Mouse (Mus musculus) limb, embryonic 12.5 days (tissue): ENCODE results near the gene Bcat1. TPM values are rescaled to one million over a fixed set of nuclear protein-coding genes. Genes with fewer than 3 reads are reported as not detected.
"Not testable (repeated sequence)": the region's sequence is repeated elsewhere in the genome, so short reads cannot be mapped to it uniquely, and the experiment has no call there.

Source experiments
- ATAC-seq: fragments of 200-750 bp; cut with Nextera tagmentation; 2 replicates; pipeline ENCODE4 v1.8.0; 2017; ENCODE audit warnings: low read depth, moderate TSS enrichment; ENCODE audit not compliant: insufficient number of reproducible peaks, insufficient read depth, low FRiP score, low TSS enrichment
- H3K27ac ChIP-seq: fragments of 300-500 bp; sonication (generic); 2 replicates; pipeline ENCODE4 v1.5.1; 2016; ENCODE audit warnings: mild to moderate bottlenecking, moderate library complexity
- H3K27me3 ChIP-seq: fragments of 300-500 bp; sonication (generic); 2 replicates; pipeline ENCODE4 v1.6.1; 2016; ENCODE audit warnings: mild to moderate bottlenecking, moderate library complexity
- H3K36me3 ChIP-seq: fragments of 300-500 bp; sonication (generic); 2 replicates; pipeline ENCODE4 v1.6.1; 2016; ENCODE audit warnings: mild to moderate bottlenecking, moderate library complexity
- H3K4me1 ChIP-seq: fragments of 300-500 bp; sonication (generic); replicated peaks from 2 replicates; pipeline ENCODE4 v1.6.1; 2016
- H3K4me2 ChIP-seq: fragments of 300-500 bp; sonication (generic); 2 replicates; pipeline ENCODE4 v1.6.1; 2016; ENCODE audit warnings: mild to moderate bottlenecking, moderate library complexity
- H3K4me3 ChIP-seq: fragments of 300-500 bp; sonication (generic); replicated peaks from 2 replicates; pipeline ENCODE4 v1.5.1; 2016; ENCODE audit warnings: mild to moderate bottlenecking
- H3K9ac ChIP-seq: fragments of 300-500 bp; sonication (generic); replicated peaks from 2 replicates; pipeline ENCODE4 v1.6.1; 2016; ENCODE audit warnings: mild to moderate bottlenecking, moderate library complexity
- H3K9me3 ChIP-seq: fragments of 300-500 bp; sonication (generic); 2 replicates; pipeline ENCODE4 v1.6.1; 2016; ENCODE audit warnings: mild to moderate bottlenecking, moderate library complexity
- WGBS: fragments of 180-500 bp; shearing (Covaris S2); methylation state at CpG from one replicate; pipeline ENCODE4 v1.1.7; 2016; 5-methylcytosine and 5-hydroxymethylcytosine counted together
- polyA plus RNA-seq: library from polyadenylated mRNA; unstranded; fragments of >200 nt; fragmentation: Nextera tagmentation; extraction: Ambion mirVana; gene quantifications from 2 replicates; pipeline ENCODE4 v1.2.1, GENCODE M21; 2016

Gene Bcat1
- polyA plus RNA-seq, 1 experiment from 2014 or later, result 41.7 TPM

DNA sequence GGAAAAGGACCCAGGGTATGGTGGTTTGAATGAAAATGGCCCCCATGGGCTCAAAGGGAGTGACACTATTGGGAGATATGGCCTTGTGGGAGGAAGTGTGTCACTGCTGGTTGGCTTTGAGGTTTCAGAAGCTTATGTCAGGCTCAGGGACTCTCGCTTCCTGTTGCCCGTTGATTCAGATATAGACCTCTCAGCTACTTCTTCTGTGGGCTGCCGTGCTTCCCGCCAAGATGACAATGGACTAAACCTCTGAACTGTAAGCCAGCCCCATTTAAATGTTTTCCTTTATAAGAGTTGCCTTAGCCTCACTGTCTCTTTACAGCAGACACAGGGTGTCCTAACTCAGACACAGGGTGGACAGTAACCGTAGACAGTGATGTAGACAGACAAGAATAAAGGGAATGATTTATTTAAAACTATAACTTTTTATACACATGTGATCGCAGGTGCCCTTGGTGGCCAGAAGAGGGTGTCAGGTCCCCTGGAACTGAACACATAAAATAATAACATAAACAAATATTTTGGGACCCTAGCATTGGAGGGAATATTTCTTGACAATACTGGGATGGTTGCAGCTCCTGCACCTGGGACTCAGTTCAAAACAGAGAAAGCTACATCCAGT lies 39.6 kb upstream of the Bcat1 start, which contains the start of gene Lrmp:
Gene Lrmp (plus strand): TSS at position 178 of the 622 bp plus-strand sequence.
- Histone ChIP-seq H3K4me2 (peak within 1 kb of the TSS; percentile 19; the same call in 1 of the 2 replicates), H3K36me3 (no peaks in the 10 kb centered on the region), H3K9me3 (no peaks in the 10 kb centered on the region), H3K4me1 (peaks cover 10% of the 10 kb centered on the region), H3K9ac (peak within 1 kb of the TSS; percentile 35; the same call in 1 of the 2 replicates), H3K27me3 (no peaks in the 10 kb centered on the region; the same call in 1 of the 2 replicates), H3K27ac (peak within 1 kb of the TSS; percentile 71), H3K4me3 (no peak within 1 kb of the TSS)
- 70% methylated on average over 6 of the region's 6 CpGs for WGBS
- no peak for ATAC-seq

- Histone ChIP-seq H3K36me3 (no peaks in the 10 kb centered on the region), H3K4me3 (no peak overlapping the region), H3K9me3 (no peaks in the 10 kb centered on the region), H3K27me3 (no peaks in the 10 kb centered on the region), H3K9ac (no peak overlapping the region), H3K27ac (no peak overlapping the region), H3K4me2 (no peak overlapping the region), H3K4me1 (peaks cover 10% of the 10 kb centered on the region)
- 75% methylated on average over 2 of the region's 2 CpGs for WGBS
- no peak for ATAC-seq
These were observed 38.6 kb upstream of the Bcat1 start for GRCm38 (mm10) chr6:145114561-145114960.

DNA sequence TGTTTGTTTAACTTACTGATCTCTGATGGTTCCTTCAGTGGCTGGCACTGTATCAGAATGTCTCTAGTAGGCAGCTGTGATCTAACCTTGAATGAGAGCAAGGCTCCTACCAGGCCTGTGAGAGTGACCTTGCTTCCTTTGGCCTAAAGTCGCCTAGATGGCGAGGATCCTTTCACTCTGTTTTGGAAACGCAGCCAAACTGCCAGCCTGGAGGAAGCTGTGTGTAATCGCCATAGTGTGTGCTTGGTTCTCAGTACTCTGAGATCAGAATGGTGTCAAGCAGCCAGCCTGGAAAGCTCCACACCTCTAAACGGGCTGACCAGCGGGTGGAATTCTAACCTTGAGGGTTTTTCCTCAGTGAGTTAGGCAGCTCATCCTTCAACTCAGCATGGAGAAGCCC lies 36.9 kb upstream of the Bcat1 start:
- Histone ChIP-seq H3K4me1 (peaks cover 10% of the 10 kb centered on the region), H3K9me3 (no peaks in the 10 kb centered on the region), H3K4me3 (no peak overlapping the region), H3K36me3 (no peaks in the 10 kb centered on the region), H3K27ac (no peak overlapping the region), H3K4me2 (no peak overlapping the region), H3K9ac (no peak overlapping the region), H3K27me3 (no peaks in the 10 kb centered on the region)
- ATAC-seq, result no peak
- 60% methylated on average over 6 of the region's 6 CpGs for WGBS

DNA sequence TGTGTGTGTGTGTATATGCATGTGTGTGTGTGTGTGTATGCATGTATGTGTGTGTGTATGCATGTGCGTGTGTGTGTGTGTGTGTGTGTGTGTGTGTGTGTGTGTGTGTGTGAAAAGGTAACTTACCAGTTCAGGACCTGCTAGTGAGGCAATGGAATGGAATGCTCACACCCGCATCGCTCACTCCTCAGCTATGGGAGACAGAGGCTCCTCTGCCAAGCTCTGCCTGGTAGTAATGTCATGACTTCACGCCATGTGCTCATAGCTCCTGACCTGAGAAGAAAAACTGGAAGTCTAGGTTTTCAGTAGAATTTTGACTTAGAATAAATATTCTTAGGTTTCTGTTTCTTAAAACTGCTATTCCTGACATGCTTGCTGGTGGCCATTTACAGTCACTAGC lies 34.8 kb upstream of the Bcat1 start:
- H3K4me1 ChIP-seq, result no peaks in the 10 kb centered on the region
- WGBS, result 89% methylated on average over 4 of the region's 4 CpGs
- ATAC-seq, result no peak
- no peak overlapping the region for H3K4me2 ChIP-seq
- H3K27ac ChIP-seq, result no peak overlapping the region
- H3K9ac ChIP-seq, result no peak overlapping the region
- no peaks in the 10 kb centered on the region for H3K27me3 ChIP-seq
- no peak overlapping the region for H3K4me3 ChIP-seq
- no peaks in the 10 kb centered on the region for H3K9me3 ChIP-seq
- no peaks in the 10 kb centered on the region for H3K36me3 ChIP-seq

GRCm38 (mm10) chr6:145106163-145106842 lies 30.3 kb upstream of the Bcat1 start:
- no peak overlapping the region for H3K4me3 ChIP-seq
- H3K4me2 ChIP-seq, result no peak overlapping the region
- no peaks in the 10 kb centered on the region for H3K36me3 ChIP-seq
- WGBS, result 86% methylated on average over 5 of the region's 6 CpGs
- no peak for ATAC-seq
- no peak overlapping the region for H3K27ac ChIP-seq
- no peaks in the 10 kb centered on the region; the same call in 1 of the 2 replicates for H3K4me1 ChIP-seq
- no peaks in the 10 kb centered on the region for H3K9me3 ChIP-seq
- no peak overlapping the region for H3K9ac ChIP-seq
- H3K27me3 ChIP-seq, result no peaks in the 10 kb centered on the region

GRCm38 (mm10) chr6:145105439-145105838 lies 29.5 kb upstream of the Bcat1 start:
- H3K9me3 ChIP-seq, result no peaks in the 10 kb centered on the region
- WGBS, result 94% methylated on average over 10 of the region's 10 CpGs
- H3K27ac ChIP-seq, result no peak overlapping the region
- H3K4me3 ChIP-seq, result no peak overlapping the region
- H3K4me1 ChIP-seq, result no peaks in the 10 kb centered on the region; the same call in 1 of the 2 replicates
- no peak overlapping the region for H3K9ac ChIP-seq
- no peaks in the 10 kb centered on the region for H3K36me3 ChIP-seq
- no peak for ATAC-seq
- no peaks in the 10 kb centered on the region for H3K27me3 ChIP-seq
- no peak overlapping the region for H3K4me2 ChIP-seq

DNA sequence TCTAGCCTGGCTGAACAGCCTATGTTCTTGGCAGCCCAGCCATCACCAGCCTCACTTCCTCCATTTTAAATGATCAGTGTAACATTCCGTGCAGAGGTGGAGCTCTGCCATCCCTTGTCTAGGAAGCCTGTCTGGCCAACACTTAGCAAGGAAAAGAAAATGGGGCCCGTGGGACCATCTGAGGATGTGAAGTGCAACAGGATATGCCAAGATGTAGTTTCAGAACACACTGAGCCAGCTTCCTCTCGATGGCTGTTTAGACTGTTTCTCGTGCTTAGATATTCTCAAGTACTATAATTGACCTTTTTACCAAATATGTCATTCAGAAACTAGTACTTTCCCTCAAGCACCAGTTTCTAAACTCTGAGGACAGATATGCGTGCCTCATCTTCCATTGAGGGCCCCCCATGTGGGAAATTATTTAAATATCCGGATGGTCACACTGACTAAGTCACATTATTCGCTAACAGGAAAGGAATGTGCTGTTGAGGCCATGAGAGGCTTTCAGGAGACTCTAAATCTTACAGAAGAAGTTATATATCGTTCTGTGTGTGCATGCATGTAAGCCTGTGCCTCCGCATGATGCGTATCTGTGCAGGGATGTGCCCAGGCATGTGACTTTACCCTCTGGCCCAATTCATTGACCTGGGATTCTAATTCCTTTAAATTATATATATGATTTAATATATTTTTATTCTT lies 28.4 kb upstream of the Bcat1 start:
- no peaks in the 10 kb centered on the region for H3K9me3 ChIP-seq
- no peak overlapping the region for H3K4me2 ChIP-seq
- 76% methylated on average over 10 of the region's 10 CpGs for WGBS
- no peaks in the 10 kb centered on the region for H3K27me3 ChIP-seq
- H3K4me3 ChIP-seq, result no peak overlapping the region
- no peaks in the 10 kb centered on the region for H3K36me3 ChIP-seq
- ATAC-seq, result 0 out of 2 replicates have a peak, but pooled peaks have one; percentile 15
- H3K27ac ChIP-seq, result peak overlapping the region; percentile 36; the same call in 1 of the 2 replicates
- no peaks in the 10 kb centered on the region; the same call in 1 of the 2 replicates for H3K4me1 ChIP-seq
- no peak overlapping the region for H3K9ac ChIP-seq

DNA sequence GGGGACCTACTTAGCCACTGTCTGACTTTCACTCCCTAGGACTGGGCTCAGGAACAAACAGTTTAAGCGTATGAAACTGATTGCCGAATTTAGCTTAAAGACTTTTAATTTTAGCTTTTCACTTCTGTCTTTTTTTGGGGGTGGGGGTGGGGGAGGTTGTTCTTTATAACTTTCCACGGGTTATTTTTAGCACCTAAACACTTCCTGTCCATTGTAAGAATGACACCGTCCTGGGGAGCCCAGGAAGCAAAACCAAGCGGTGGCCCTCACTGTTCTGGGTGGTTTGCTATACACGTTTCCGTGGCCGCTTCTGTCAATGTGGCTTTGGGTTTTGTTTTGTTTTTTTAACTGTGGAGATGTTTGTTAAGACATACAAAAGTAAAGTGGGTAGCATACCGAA lies 24.9 kb upstream of the Bcat1 start:
- no peak overlapping the region for H3K4me2 ChIP-seq
- no peaks in the 10 kb centered on the region for H3K36me3 ChIP-seq
- no peak overlapping the region for H3K4me3 ChIP-seq
- no peaks in the 10 kb centered on the region for H3K27me3 ChIP-seq
- no peak overlapping the region for H3K27ac ChIP-seq
- H3K4me1 ChIP-seq, result no peaks in the 10 kb centered on the region; the same call in 1 of the 2 replicates
- H3K9me3 ChIP-seq, result no peaks in the 10 kb centered on the region
- H3K9ac ChIP-seq, result no peak overlapping the region
- ATAC-seq, result no peak
- 75% methylated on average over 9 of the region's 9 CpGs for WGBS

GRCm38 (mm10) chr6:145094431-145094830 lies 18.4 kb upstream of the Bcat1 start:
- no peaks in the 10 kb centered on the region for H3K27me3 ChIP-seq
- no peak overlapping the region for H3K9ac ChIP-seq
- no peak overlapping the region for H3K4me3 ChIP-seq
- no peak overlapping the region for H3K4me2 ChIP-seq
- no peaks in the 10 kb centered on the region for H3K36me3 ChIP-seq
- no peaks in the 10 kb centered on the region for H3K4me1 ChIP-seq
- no peaks in the 10 kb centered on the region for H3K9me3 ChIP-seq
- ATAC-seq, result no peak
- H3K27ac ChIP-seq, result no peak overlapping the region
- 77% methylated on average over 4 of the region's 4 CpGs for WGBS

DNA sequence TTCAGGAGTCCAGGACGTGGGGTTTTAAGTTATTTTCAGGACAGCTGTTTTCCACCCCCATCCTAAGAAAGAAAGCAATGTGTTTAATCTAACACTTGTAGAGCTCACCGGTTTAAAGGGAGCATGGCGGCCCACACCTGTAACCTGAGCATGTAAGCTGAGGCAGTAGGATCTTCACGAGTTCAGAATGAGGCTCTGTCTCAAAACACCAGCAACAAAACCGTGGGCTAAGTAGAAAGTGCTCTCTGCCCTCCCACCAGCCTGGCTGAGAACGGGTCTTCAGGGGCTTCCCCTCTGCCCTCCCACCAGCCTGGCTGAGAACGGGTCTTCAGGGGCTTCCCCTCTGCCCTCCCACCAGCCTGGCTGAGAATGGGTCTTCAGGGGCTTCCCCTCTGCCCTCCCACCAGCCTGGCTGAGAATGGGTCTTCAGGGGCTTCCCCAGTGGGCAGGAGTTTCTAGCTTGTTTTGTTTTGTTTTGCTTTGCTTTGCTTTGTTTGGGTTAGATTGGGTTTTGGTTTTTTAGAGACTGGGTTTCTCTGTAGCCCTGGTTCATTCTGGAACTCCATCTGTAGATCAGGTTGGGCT lies 17.1 kb upstream of the Bcat1 start:
- 55% methylated on average over 7 of the region's 7 CpGs for WGBS
- H3K4me2 ChIP-seq, H3K4me1 ChIP-seq: not testable (repeated sequence)

GRCm38 (mm10) chr6:145091998-145092397 lies 16.0 kb upstream of the Bcat1 start:
- Histone ChIP-seq H3K4me2 (no peak overlapping the region), H3K9me3 (no peaks in the 10 kb centered on the region), H3K4me3 (no peak overlapping the region), H3K9ac (no peak overlapping the region), H3K4me1 (no peaks in the 10 kb centered on the region), H3K27ac (no peak overlapping the region), H3K27me3 (no peaks in the 10 kb centered on the region), H3K36me3 (no peaks in the 10 kb centered on the region)
- ATAC-seq, result no peak
- WGBS, result 81% methylated on average over 7 of the region's 7 CpGs

More for the DNA sequence above, 17.1 kb upstream of the Bcat1 start:
- ATAC-seq, H3K9me3 ChIP-seq, H3K27me3 ChIP-seq, H3K36me3 ChIP-seq, H3K9ac ChIP-seq, H3K27ac ChIP-seq, H3K4me3 ChIP-seq: not testable (repeated sequence)
